Mouse (Mus musculus): ENCODE data around the gene Lmln. TPM values are rescaled to one million over a fixed set of nuclear protein-coding genes. Genes with fewer than 3 reads are reported as not detected.
A peak's percentile ranks its signal among the peaks of the same experiment; 100 is the strongest.
"Not testable (repeated sequence)": the region's sequence is repeated elsewhere in the genome, so short reads cannot be mapped to it uniquely, and the experiment has no call there.

Gene Lmln
- polyA plus RNA-seq, 1 experiment from 2014 or later, result 3.6 TPM

- Histone ChIP-seq H3K27me3 (no peaks in the 10 kb centered on the region), H3K36me3 (no peaks in the 10 kb centered on the region), H3K9me3 (peaks cover 4% of the 10 kb centered on the region; the same call in 1 of the 2 replicates), H3K4me1 (replicated peaks) (no peaks in the 10 kb centered on the region), H3K9ac (replicated peaks) (no peak overlapping the region), H3K27ac (no peak overlapping the region), H3K4me2 (no peak overlapping the region), H3K4me3 (replicated peaks) (no peak overlapping the region)
- 75% methylated on average over 13 of the region's 13 CpGs for WGBS
- no peak for ATAC-seq (ENCODE audit: insufficient number of reproducible peaks, insufficient read depth, low FRiP score, low TSS enrichment, low read depth)
Measured at GRCm38 (mm10) chr16:33163330-33164090, 101.2 kb downstream of the Lmln start.

GRCm38 (mm10) chr16:33166284-33166683 lies 104.0 kb downstream of the Lmln start:
- ATAC-seq (ENCODE audit: insufficient number of reproducible peaks, insufficient read depth, low FRiP score, low TSS enrichment, low read depth); H3K36me3 ChIP-seq; H3K4me2 ChIP-seq; H3K4me3 ChIP-seq (replicated peaks); H3K9ac ChIP-seq (replicated peaks); H3K9me3 ChIP-seq; H3K27me3 ChIP-seq; H3K27ac ChIP-seq: not testable (repeated sequence)
- peaks cover 13% of the 10 kb centered on the region; the same call in 1 of the 2 replicates for H3K4me1 ChIP-seq (replicated peaks)
- 66% methylated on average over 6 of the region's 6 CpGs for WGBS

- Histone ChIP-seq H3K4me3 (replicated peaks) (no peak overlapping the region), H3K4me1 (replicated peaks) (peaks cover 13% of the 10 kb centered on the region)
Measured at GRCm38 (mm10) chr16:33167537-33167936, 105.2 kb downstream of the Lmln start.

GRCm38 (mm10) chr16:33169471-33170034 lies 107.2 kb downstream of the Lmln start:
- H3K27me3 ChIP-seq, result no peaks in the 10 kb centered on the region; the same call in 1 of the 2 replicates
- ATAC-seq (ENCODE audit: insufficient number of reproducible peaks, insufficient read depth, low FRiP score, low TSS enrichment, low read depth), result no peak
- H3K27ac ChIP-seq, result no peak overlapping the region
- WGBS, result 83% methylated on average over 8 of the region's 8 CpGs
- H3K36me3 ChIP-seq, result no peaks in the 10 kb centered on the region
- H3K4me1 ChIP-seq (replicated peaks), result peaks cover 13% of the 10 kb centered on the region
- no peak overlapping the region for H3K9ac ChIP-seq (replicated peaks)
- H3K4me2 ChIP-seq, result no peak overlapping the region
- H3K9me3 ChIP-seq, result peaks cover 4% of the 10 kb centered on the region; the same call in 1 of the 2 replicates
- H3K4me3 ChIP-seq (replicated peaks), result no peak overlapping the region

More at GRCm38 (mm10) chr16:33167537-33167936, 105.2 kb downstream of the Lmln start:
- Histone ChIP-seq H3K9ac (replicated peaks) (no peak overlapping the region), H3K27ac (no peak overlapping the region), H3K36me3 (no peaks in the 10 kb centered on the region), H3K9me3 (peaks cover 4% of the 10 kb centered on the region; the same call in 1 of the 2 replicates), H3K4me2 (no peak overlapping the region), H3K27me3 (no peaks in the 10 kb centered on the region; the same call in 1 of the 2 replicates)
- ATAC-seq (ENCODE audit: insufficient number of reproducible peaks, insufficient read depth, low FRiP score, low TSS enrichment, low read depth), result no peak
- 39% methylated on average over 5 of the region's 5 CpGs for WGBS

- ATAC-seq (ENCODE audit: insufficient number of reproducible peaks, insufficient read depth, low FRiP score, low TSS enrichment, low read depth), result peak; percentile 52; the same call in 1 of the 2 replicates
- 57% methylated on average over 9 of the region's 9 CpGs for WGBS
- no peak overlapping the region for H3K9ac ChIP-seq (replicated peaks)
- no peak overlapping the region for H3K4me2 ChIP-seq
- H3K4me3 ChIP-seq (replicated peaks), result no peak overlapping the region
- H3K27ac ChIP-seq, result no peak overlapping the region
- H3K36me3 ChIP-seq, result no peaks in the 10 kb centered on the region
- no peaks in the 10 kb centered on the region; the same call in 1 of the 2 replicates for H3K27me3 ChIP-seq
- peaks cover 13% of the 10 kb centered on the region for H3K4me1 ChIP-seq (replicated peaks)
- H3K9me3 ChIP-seq, result no peaks in the 10 kb centered on the region
Measured at GRCm38 (mm10) chr16:33170716-33171587, 108.6 kb downstream of the Lmln start.

GRCm38 (mm10) chr16:33171800-33172199 lies 109.5 kb downstream of the Lmln start:
- Histone ChIP-seq H3K9me3 (no peaks in the 10 kb centered on the region), H3K4me1 (replicated peaks) (peaks cover 13% of the 10 kb centered on the region), H3K4me3 (replicated peaks) (no peak overlapping the region), H3K27me3 (no peaks in the 10 kb centered on the region; the same call in 1 of the 2 replicates), H3K27ac (no peak overlapping the region), H3K36me3 (no peaks in the 10 kb centered on the region), H3K9ac (replicated peaks) (no peak overlapping the region), H3K4me2 (no peak overlapping the region)
- ATAC-seq (ENCODE audit: insufficient number of reproducible peaks, insufficient read depth, low FRiP score, low TSS enrichment, low read depth), result no peak
- 79% methylated on average over 6 of the region's 6 CpGs for WGBS

GRCm38 (mm10) chr16:33173151-33173550 lies 110.8 kb downstream of the Lmln start:
- H3K4me2 ChIP-seq, result no peak overlapping the region
- no peaks in the 10 kb centered on the region; the same call in 1 of the 2 replicates for H3K27me3 ChIP-seq
- H3K9ac ChIP-seq (replicated peaks), result no peak overlapping the region
- no peak for ATAC-seq (ENCODE audit: insufficient number of reproducible peaks, insufficient read depth, low FRiP score, low TSS enrichment, low read depth)
- H3K4me3 ChIP-seq (replicated peaks), result no peak overlapping the region
- H3K27ac ChIP-seq, result no peak overlapping the region
- no peaks in the 10 kb centered on the region for H3K36me3 ChIP-seq
- no peaks in the 10 kb centered on the region for H3K9me3 ChIP-seq
- WGBS, result 57% methylated on average over 5 of the region's 5 CpGs
- peaks cover 13% of the 10 kb centered on the region for H3K4me1 ChIP-seq (replicated peaks)

- H3K9me3 ChIP-seq, result no peaks in the 10 kb centered on the region
Measured at GRCm38 (mm10) chr16:33174695-33175094, 112.4 kb downstream of the Lmln start.

GRCm38 (mm10) chr16:33176831-33177230 lies 114.5 kb downstream of the Lmln start:
- H3K9ac ChIP-seq (replicated peaks); H3K4me3 ChIP-seq (replicated peaks); H3K9me3 ChIP-seq; H3K4me2 ChIP-seq; H3K27me3 ChIP-seq; ATAC-seq (ENCODE audit: insufficient number of reproducible peaks, insufficient read depth, low FRiP score, low TSS enrichment, low read depth); H3K4me1 ChIP-seq (replicated peaks); H3K36me3 ChIP-seq; H3K27ac ChIP-seq: not testable (repeated sequence)
- WGBS, result 88% methylated on average over 5 of the region's 5 CpGs

More at GRCm38 (mm10) chr16:33174695-33175094, 112.4 kb downstream of the Lmln start:
- Histone ChIP-seq H3K36me3 (no peaks in the 10 kb centered on the region), H3K4me1 (replicated peaks) (peaks cover 13% of the 10 kb centered on the region), H3K4me2 (no peak overlapping the region), H3K4me3 (replicated peaks) (no peak overlapping the region), H3K27me3 (no peaks in the 10 kb centered on the region; the same call in 1 of the 2 replicates), H3K27ac (no peak overlapping the region), H3K9ac (replicated peaks) (no peak overlapping the region)
- ATAC-seq (ENCODE audit: insufficient number of reproducible peaks, insufficient read depth, low FRiP score, low TSS enrichment, low read depth), result no peak
